Mouse (Mus musculus) kidney, adult 2 months (tissue): ENCODE results near the gene Ccdc134.

Source experiments
- CTCF ChIP-seq: fragments of 200-500 bp; conservative IDR thresholded peaks from 2 replicates; pipeline ENCODE4 v1.5.1; 2011; ENCODE audit warnings: low read depth, mild to moderate bottlenecking, control low read depth, low read length, moderate library complexity, mixed read lengths; ENCODE audit not compliant: insufficient read depth, insufficient read length
- POLR2A ChIP-seq: fragments of 200-500 bp; IDR thresholded peaks from one replicate; pipeline ENCODE4 v1.6.1; 2011; ENCODE audit warnings: low read depth, low read length, control low read depth

DNA sequence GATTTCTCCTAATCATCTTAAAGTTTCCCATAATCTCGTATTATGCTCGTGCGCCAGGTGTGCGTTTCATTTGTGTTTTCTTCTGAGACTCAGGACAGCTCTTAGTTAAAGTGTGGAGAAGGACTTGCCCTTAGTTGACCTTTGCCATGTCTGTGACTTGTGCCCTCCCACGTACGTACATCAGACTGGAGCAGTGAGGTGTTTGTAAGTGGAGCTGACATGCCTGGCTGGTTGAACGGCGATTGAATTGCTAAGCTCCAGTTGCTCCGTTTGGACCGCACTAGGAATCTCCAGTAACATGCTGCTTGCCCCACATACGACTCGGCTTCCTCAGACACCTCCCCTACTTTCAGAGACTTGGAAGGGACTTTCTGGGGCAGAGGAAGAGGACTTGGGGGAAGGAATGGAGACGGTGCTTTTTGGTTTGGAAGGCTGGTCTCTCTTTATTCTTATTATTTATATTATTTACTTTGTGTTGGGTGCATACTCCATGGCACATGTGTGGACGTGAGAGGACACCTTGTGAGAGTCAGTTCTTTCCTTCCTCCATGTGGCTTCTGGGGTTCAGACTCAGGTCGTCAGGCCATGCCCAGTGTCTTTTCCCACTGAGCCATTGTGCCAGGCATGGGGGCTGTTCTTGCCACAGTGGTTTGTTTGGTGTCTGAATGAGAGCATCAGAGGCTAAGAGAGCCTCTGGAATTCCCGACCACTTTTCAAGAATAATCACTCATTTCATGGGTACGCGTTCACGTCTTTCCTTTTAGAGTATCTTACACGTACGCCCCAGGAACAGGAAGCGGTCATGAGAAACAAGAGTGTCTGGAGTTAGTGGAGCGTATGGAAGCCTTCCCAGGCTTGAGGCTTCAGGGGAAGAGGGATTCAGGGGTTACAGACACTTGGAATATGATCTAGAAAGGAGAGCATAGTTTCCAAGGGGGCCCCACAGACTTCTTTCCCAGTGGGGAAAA is 39.8 kb downstream of the Ccdc134 start:
- TF ChIP-seq POLR2A, result no peak
- no peak for TF ChIP-seq CTCF
